In genomic region chr17:26571377-26571776, GRCm38 (mm10) we compare ENCODE assay signal across 11 mouse cellular contexts. TPM values are rescaled to one million over a fixed set of nuclear protein-coding genes. Genes with fewer than 3 reads are reported as not detected.
DNase-seq lines count a peak whose midpoint lies in the region; ATAC-seq lines count a peak whose summit lies in the region.
"Had no signal": no experiment of that assay in that cellular context is flagged by ENCODE, and none has a peak within 500 bp of the region (broad histone marks: within the 10 kb centered on the region; RNA-seq: fewer than 3 reads in every experiment).

No protein-coding gene starts in this region.

- H3K36me3 ChIP-seq in liver, embryonic 16.5 days (ENCODE audit: control insufficient read depth, insufficient read depth), result peaks cover 2% of the 10 kb centered on the region; the same call in 1 of the 2 replicates

- no peaks in the 10 kb centered on the region for H3K9me3 ChIP-seq in liver, embryonic 16.5 days (replicated peaks; ENCODE audit: control insufficient read depth, low read length)
- H3K9me3 ChIP-seq: limb, embryonic 15.5 days; neural tube, embryonic 12.5 days had no signal

- peak; percentile 74 for ATAC-seq in liver, embryonic 16.5 days (ENCODE audit: low read depth)

- H3K4me1 ChIP-seq in liver, embryonic 16.5 days (ENCODE audit: control insufficient read depth, low read depth, low read length), result peaks cover 22% of the 10 kb centered on the region
- H3K4me1 ChIP-seq: embryonic facial prominence, embryonic 13.5 days; neural tube, embryonic 12.5 days had no signal

- intact Hi-C loops in left cerebral cortex, postnatal 25 days (cut with DNase I), result no loop called here

- H3K27ac ChIP-seq in liver, embryonic 16.5 days (ENCODE audit: low read length), result peak overlapping the region; percentile 48; the same call in 1 of the 2 replicates
- H3K27ac ChIP-seq: embryonic facial prominence, embryonic 13.5 days; limb, embryonic 15.5 days; neural tube, embryonic 12.5 days had no signal

- 0 out of 2 replicates have a peak overlapping the region, but pooled peaks have one; percentile 11 for H3K9ac ChIP-seq in liver, embryonic 16.5 days (ENCODE audit: low read depth, low read length)
- H3K9ac ChIP-seq: embryonic facial prominence, embryonic 13.5 days; limb, embryonic 15.5 days; neural tube, embryonic 12.5 days had no signal

- no peak overlapping the region for H3K4me2 ChIP-seq in liver, embryonic 16.5 days (ENCODE audit: low read depth, low read length)
- H3K4me2 ChIP-seq: embryonic facial prominence, embryonic 13.5 days; limb, embryonic 15.5 days; neural tube, embryonic 12.5 days had no signal

- no peak overlapping the region for H3K4me3 ChIP-seq in liver, embryonic 16.5 days (ENCODE audit: low read depth, low read length)
- H3K4me3 ChIP-seq: embryonic facial prominence, embryonic 13.5 days; limb, embryonic 15.5 days; neural tube, embryonic 12.5 days had no signal

- peak; percentile 69 for DNase-seq in gastrocnemius, adult 18-20 months (ENCODE audit: low spot score)
- DNase-seq in gastrocnemius, postnatal 10 days, result no peak
- DNase-seq in ovary, adult 18-20 months (ENCODE audit: low spot score), result peak; percentile 25
- DNase-seq in ovary, postnatal 10 days (ENCODE audit: low spot score), result no peak
- no peak for DNase-seq in natural killer cell, adult 2 months (ENCODE audit: low spot score in 2 of 2)
- no peak for DNase-seq in thymus, postnatal 4 days
- no peak for DNase-seq in left cerebral cortex, postnatal 25 days (ENCODE audit: low spot score in 2 of 2)

- 66% methylated on average over 3 of the region's 3 CpGs for WGBS in liver, embryonic 16.5 days (ENCODE audit: insufficient replicate concordance)

- no peaks in the 10 kb centered on the region for H3K27me3 ChIP-seq in liver, embryonic 16.5 days (ENCODE audit: control insufficient read depth, insufficient read depth, low read depth, low read length)
- H3K27me3 ChIP-seq: embryonic facial prominence, embryonic 13.5 days; limb, embryonic 15.5 days; neural tube, embryonic 12.5 days had no signal

RNA-seq across cellular contexts. Expression of gene Dusp1, which starts 9.4 kb away (rescaled TPM):
- total RNA-seq in gastrocnemius, adult 18-20 months (2021), result 100 to 1,000 TPM in 1 of 2 experiments, 10 to 100 TPM in 1; 66.1 to 117 TPM
- total RNA-seq in gastrocnemius, postnatal 10 days (2021), result 10 to 100 TPM; 40.3 to 43.3 TPM
- 22.7 and 25.9 TPM in 2 replicates for polyA plus RNA-seq in liver, embryonic 16.5 days (2015; fragmentation: Nextera tagmentation; extraction: Ambion mirVana)
- total RNA-seq in left cerebral cortex, postnatal 25 days (2021), result 10 to 100 TPM; 32.7 to 47.7 TPM

RNA-seq across cellular contexts. Expression of gene Ergic1, which starts 10.1 kb away (rescaled TPM):
- 10 to 100 TPM; 44.6 to 46.5 TPM for total RNA-seq in gastrocnemius, adult 18-20 months (2021)
- 100 to 1,000 TPM; 115 to 117 TPM for total RNA-seq in gastrocnemius, postnatal 10 days (2021)
- polyA plus RNA-seq in liver, embryonic 16.5 days (2015; fragmentation: Nextera tagmentation; extraction: Ambion mirVana), result 36.0 and 39.0 TPM in 2 replicates
- total RNA-seq in left cerebral cortex, postnatal 25 days (2021), result 100 to 1,000 TPM; 163 to 168 TPM

Comparison
In these comparisons a context has a peak if more than half of its experiments do, and no peak if none do; other contexts are left out.
1. DNase-seq: peak in gastrocnemius, adult 18-20 months (single experiment) and ovary, adult 18-20 months (single experiment); none in gastrocnemius, postnatal 10 days (single experiment), ovary, postnatal 10 days (single experiment), natural killer cell, adult 2 months (0 of 2), thymus, postnatal 4 days (single experiment) and left cerebral cortex, postnatal 25 days (0 of 2).